9 mouse cellular contexts compared by ENCODE assay signal in genomic region chr13:21259677-21260113, GRCm38 (mm10). TPM values are rescaled to one million over a fixed set of nuclear protein-coding genes. Genes with fewer than 3 reads are reported as not detected.
DNase-seq lines count a peak whose midpoint lies in the region; ATAC-seq and TF ChIP-seq lines count a peak whose summit lies in the region.
"Had no signal": no experiment of that assay in that cellular context is flagged by ENCODE, and none has a peak within 500 bp of the region (broad histone marks: within the 10 kb centered on the region; RNA-seq: fewer than 3 reads in every experiment).

No protein-coding gene starts in this region.

- peaks cover 57% of the 10 kb centered on the region for H3K27me3 ChIP-seq in megakaryocyte, embryonic 14.5 days (replicated peaks)
- peaks cover 1% of the 10 kb centered on the region; the same call in 1 of the 2 replicates for H3K27me3 ChIP-seq in cerebellum, adult 2 months (ENCODE audit: control insufficient read depth, insufficient read depth, low read length)
- peaks cover 55% of the 10 kb centered on the region for H3K27me3 ChIP-seq in midbrain, embryonic 13.5 days

- H3K9me3 ChIP-seq in megakaryocyte, embryonic 14.5 days = peaks cover 7% of the 10 kb centered on the region; the same call in 1 of the 2 replicates
- H3K9me3 ChIP-seq in midbrain, embryonic 13.5 days = no peaks in the 10 kb centered on the region

- peak overlapping the region; percentile 48 for H3K9ac ChIP-seq in midbrain, embryonic 13.5 days (replicated peaks)

- no peak for TF ChIP-seq POLR2A in cerebellum, adult 2 months (IDR thresholded peaks at IDR 0.05; ENCODE audit: borderline replicate concordance, insufficient read depth, low read length)

- WGBS in cerebellum, adult 2 months = 3% methylated on average over 18 of the region's 18 CpGs
- WGBS in midbrain, embryonic 13.5 days = under 1% methylated on average over 18 of the region's 18 CpGs

- peaks cover 51% of the 10 kb centered on the region for H3K4me1 ChIP-seq in megakaryocyte, embryonic 14.5 days
- H3K4me1 ChIP-seq in cerebellum, adult 2 months (ENCODE audit: control insufficient read depth, insufficient read depth, low read length) = no peaks in the 10 kb centered on the region
- peaks cover 14% of the 10 kb centered on the region for H3K4me1 ChIP-seq in midbrain, embryonic 13.5 days (replicated peaks)

- no peaks in the 10 kb centered on the region for H3K36me3 ChIP-seq in megakaryocyte, embryonic 14.5 days (replicated peaks; ENCODE audit: low read length)
- H3K36me3 ChIP-seq in midbrain, embryonic 13.5 days = no peaks in the 10 kb centered on the region

- ATAC-seq in megakaryocyte, adult 5-6 weeks (ENCODE audit: poor library complexity, severe bottlenecking) = no peak
- ATAC-seq in midbrain, embryonic 13.5 days = peak; percentile 87

- H3K4me3 ChIP-seq in megakaryocyte, embryonic 14.5 days (replicated peaks) = peak overlapping the region; percentile 90
- H3K4me3 ChIP-seq in cerebellum, adult 2 months (replicated peaks; ENCODE audit: insufficient read depth, low read depth, low read length) = peak overlapping the region; percentile 73
- peak overlapping the region; percentile 54 for H3K4me3 ChIP-seq in midbrain, embryonic 13.5 days (replicated peaks)

- no peak overlapping the region for H3K27ac ChIP-seq in cerebellum, adult 2 months (ENCODE audit: insufficient read depth, low read length)
- H3K27ac ChIP-seq in midbrain, embryonic 13.5 days = no peak overlapping the region

- peak overlapping the region; percentile 63 for H3K4me2 ChIP-seq in midbrain, embryonic 13.5 days (replicated peaks)

- TF ChIP-seq CTCF in cerebellum, adult 2 months (IDR thresholded peaks at IDR 0.05; ENCODE audit: borderline replicate concordance, insufficient read depth, low read depth, low read length) = no peak

- peak; percentile 68 to 77 for DNase-seq in cerebellum, adult 2 months
- DNase-seq in forelimb bud, embryonic 11.5 days (ENCODE audit: low read depth, low spot score) = peak; percentile 91
- DNase-seq in layer of hippocampus, postnatal 10 days (ENCODE audit: low spot score in 2 of 2) = peak; percentile 48 to 75
- DNase-seq in spleen, postnatal 36 days (ENCODE audit: low spot score in 2 of 2) = no peak
- DNase-seq in ovary, postnatal 14 days (ENCODE audit: low spot score) = no peak

RNA-seq across cellular contexts. Expression of gene Gpx5, which starts 32.8 kb away (rescaled TPM):
- not detected in 2 replicates for polyA plus RNA-seq in megakaryocyte, embryonic 14.5 days (2012; ENCODE audit: insufficient read depth, low replicate concordance)
- not detected in 2 replicates for total RNA-seq in megakaryocyte, adult 5-6 weeks (2015)
- total RNA-seq in megakaryocyte, adult 5-6 weeks (2017) = not detected in 2 replicates
- polyA plus RNA-seq in cerebellum, adult 2 months (2012; rRNA removed) = not detected in 2 replicates
- not detected for total RNA-seq in layer of hippocampus, postnatal 10 days (2021)
- not detected in 2 replicates for polyA plus RNA-seq in midbrain, embryonic 13.5 days (2015; fragmentation: Nextera tagmentation; extraction: Ambion mirVana)
- polyA plus RNA-seq: frontal cortex, adult 2 months had no signal

RNA-seq across cellular contexts. Expression of gene Gpx6, which starts 52.2 kb away (rescaled TPM):
- polyA plus RNA-seq in megakaryocyte, embryonic 14.5 days (2012; ENCODE audit: insufficient read depth, low replicate concordance) = not detected in 2 replicates
- not detected in 2 replicates for total RNA-seq in megakaryocyte, adult 5-6 weeks (2015)
- not detected in 2 replicates for total RNA-seq in megakaryocyte, adult 5-6 weeks (2017)
- polyA plus RNA-seq in cerebellum, adult 2 months (2012; rRNA removed) = 0.25 and 0.33 TPM in 2 replicates
- not detected for total RNA-seq in layer of hippocampus, postnatal 10 days (2021)
- not detected in 2 replicates for polyA plus RNA-seq in midbrain, embryonic 13.5 days (2015; fragmentation: Nextera tagmentation; extraction: Ambion mirVana)

Comparison
In these comparisons a context has a peak if more than half of its experiments do, and no peak if none do; other contexts are left out.
1. DNase-seq: peak in cerebellum, adult 2 months (2 of 2), forelimb bud, embryonic 11.5 days (single experiment) and layer of hippocampus, postnatal 10 days (2 of 2); none in spleen, postnatal 36 days (0 of 2) and ovary, postnatal 14 days (single experiment).
2. Peak in every context shown above with its lines, with median percentiles within 50 percentile points of each other: H3K4me3 ChIP-seq.